Mouse (Mus musculus): ENCODE measurements around the gene Ncapd3. TPM values are rescaled to one million over a fixed set of nuclear protein-coding genes. Genes with fewer than 3 reads are reported as not detected.

The Ncapd3 gene
- total RNA-seq (2022) = 10 to 100 TPM; 13.0 to 20.1 (median 16.3) TPM

GRCm38 (mm10) chr9:27029828-27030762, at the start of gene Ncapd3, which contains the start of gene Vps26b:
TSS of gene Ncapd3 (plus strand) at chr9:27030175.
TSS of gene Vps26b (minus strand) at chr9:27030065.
- DNase-seq = peak; percentile 95

DNA sequence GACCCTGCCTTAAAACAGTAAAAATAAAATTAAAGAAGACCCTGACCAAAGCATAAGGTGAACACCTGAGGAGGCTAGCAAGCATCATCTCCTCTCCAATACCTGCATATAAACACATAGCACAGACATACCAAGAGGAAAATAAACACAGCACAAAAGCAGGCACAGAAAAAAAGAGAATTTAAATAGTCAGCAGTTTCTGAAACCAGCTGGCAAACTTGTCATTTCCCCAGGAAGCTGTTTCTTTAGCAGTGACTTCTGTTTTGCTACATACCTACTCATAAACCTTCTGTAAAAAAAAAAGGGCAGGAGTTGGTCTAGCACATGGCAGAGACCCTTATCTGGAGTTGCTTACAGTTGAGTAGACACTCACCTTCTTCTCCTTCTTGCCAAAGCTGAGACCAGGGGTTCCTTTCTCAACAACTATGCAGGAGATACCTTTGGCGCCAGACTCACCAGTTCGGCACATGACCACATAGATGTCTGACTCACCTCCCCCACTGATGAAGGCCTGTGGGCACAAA, 44.8 kb upstream of the Ncapd3 start:
- DNase-seq = no peak

- no peak for DNase-seq
Measured at GRCm38 (mm10) chr9:26985668-26986277, 44.2 kb upstream of the Ncapd3 start.

DNA sequence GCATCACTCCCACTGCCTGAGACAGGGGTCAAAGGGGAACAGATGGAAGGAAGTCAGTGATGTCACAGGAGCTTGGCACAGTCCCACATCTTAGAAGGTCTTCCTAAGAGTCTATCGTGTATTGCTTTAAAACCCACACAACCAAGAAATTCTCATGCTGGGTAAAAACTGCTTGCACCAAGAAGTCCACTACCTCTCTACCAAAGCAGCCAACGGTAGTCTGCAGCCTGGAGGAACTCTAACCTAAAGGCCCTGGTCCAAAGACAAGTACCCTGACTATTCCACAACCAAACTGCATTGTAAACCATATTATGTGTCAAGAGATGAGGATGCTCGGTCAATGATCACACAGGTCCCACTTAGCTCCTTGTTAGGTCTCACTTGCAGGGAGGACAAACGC, 39.8 kb upstream of the Ncapd3 start:
- DNase-seq = no peak

GRCm38 (mm10) chr9:26993118-26993517, 36.9 kb upstream of the Ncapd3 start:
- no peak for DNase-seq

DNA sequence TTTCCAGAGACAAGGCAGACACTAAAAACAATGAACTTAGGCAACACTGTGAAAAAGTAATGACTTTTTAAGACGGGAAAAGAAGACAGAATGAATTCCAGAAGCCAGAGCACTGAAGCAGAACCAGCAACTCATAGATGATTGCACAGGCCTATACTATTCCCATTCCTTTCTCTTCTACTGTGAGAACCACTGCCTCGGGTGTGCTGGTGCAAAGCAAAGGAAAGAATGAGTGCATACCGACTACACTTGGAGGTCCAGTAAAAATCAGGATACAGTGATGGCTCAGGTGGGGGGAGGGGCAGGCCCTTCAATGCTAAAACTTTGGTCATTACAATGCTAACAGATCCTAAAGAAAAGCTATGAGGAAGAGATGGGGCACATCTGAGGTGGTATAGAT, 36.1 kb upstream of the Ncapd3 start:
- DNase-seq = no peak

GRCm38 (mm10) chr9:26997062-26997461, 32.9 kb upstream of the Ncapd3 start:
- no peak for DNase-seq

DNA sequence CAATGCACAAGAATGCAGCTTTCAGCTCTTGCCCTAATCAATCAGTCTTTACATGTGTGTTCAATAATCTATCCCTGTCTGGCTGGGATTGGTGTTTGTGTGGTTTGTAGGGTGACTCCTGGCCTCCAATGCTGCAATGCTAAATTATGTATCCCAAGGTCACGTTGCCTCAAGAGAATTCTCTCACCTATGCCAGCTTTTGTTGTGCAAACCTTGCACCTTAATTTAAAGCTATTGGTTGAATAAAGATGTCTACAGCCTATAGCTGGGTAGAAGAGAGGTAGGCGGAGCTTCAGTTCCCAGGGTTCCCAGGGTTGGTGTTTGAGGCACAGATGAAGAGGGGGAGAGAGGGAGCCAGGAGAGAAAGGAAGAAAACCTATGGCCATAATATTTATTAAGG, 32.5 kb upstream of the Ncapd3 start:
- DNase-seq = no peak

GRCm38 (mm10) chr9:26998669-26999460, 31.1 kb upstream of the Ncapd3 start:
- no peak for DNase-seq

GRCm38 (mm10) chr9:26999461-27000395, 30.2 kb upstream of the Ncapd3 start, which contains the start of the genes Acad8 and Thyn1:
TSS of gene Acad8 (minus strand) at chr9:26999566.
TSS of gene Thyn1 (plus strand) at chr9:26999710.
- DNase-seq = peak; percentile 96

DNA sequence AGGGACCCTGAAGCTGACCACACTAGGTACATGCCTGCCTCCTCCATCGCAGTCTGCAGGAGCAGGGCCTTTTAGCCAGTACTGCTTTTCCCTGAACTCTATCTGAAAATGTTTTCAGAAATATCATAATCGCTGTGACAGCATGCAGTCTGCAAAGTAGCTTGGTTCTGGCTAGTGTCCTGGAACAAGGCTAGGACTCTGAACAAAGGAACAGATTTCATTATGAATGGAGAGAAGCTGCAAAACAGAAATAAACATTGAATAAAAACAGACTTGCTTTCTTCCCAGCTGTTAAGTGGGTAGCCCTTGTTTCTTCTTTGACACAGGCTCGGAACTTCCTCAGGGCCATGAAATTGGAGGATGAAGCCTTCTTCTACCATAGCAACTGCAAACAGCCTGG, 24.7 kb upstream of the Ncapd3 start:
- DNase-seq = no peak

DNA sequence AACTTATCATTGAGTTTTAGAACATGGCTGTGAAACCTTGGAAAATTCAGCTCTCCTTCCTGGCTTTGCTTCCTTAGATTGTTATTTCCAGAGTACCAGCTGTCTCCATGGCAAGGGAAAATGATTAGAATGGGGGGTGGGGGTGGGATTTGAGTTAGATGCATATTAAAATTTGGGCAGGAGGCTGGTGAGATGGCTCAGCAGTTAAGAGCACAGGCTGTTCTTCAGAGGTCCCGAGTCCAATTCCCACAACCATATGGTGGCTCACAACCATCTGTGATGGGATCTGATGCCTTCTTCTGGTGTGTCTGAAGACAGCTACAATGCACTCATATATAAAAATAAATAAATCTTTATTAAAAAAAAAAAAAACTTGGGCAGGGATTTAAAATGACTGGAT, 24.0 kb upstream of the Ncapd3 start:
- no peak for DNase-seq

DNA sequence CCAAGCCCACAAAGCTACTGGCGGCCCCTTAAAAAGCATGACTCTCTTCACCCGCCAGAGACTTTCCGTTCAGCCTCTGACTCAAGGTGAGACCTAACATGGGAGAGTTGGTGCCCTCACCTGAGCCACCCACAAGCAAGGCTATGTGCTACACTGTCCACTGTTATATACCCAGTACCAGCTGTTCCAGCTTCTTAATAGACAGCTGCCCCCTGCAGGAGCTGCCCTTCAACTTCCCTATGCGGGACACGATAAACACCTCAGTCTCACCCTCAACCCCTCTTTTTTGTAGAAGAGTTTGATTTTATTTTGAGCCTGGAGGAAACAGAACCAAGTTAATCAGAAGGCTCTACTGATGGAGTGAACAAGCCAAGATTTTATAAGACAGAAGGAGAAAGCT, 23.1 kb upstream of the Ncapd3 start:
- no peak for DNase-seq

- DNase-seq = no peak
Measured at GRCm38 (mm10) chr9:27009231-27009630, 20.7 kb upstream of the Ncapd3 start.

DNA sequence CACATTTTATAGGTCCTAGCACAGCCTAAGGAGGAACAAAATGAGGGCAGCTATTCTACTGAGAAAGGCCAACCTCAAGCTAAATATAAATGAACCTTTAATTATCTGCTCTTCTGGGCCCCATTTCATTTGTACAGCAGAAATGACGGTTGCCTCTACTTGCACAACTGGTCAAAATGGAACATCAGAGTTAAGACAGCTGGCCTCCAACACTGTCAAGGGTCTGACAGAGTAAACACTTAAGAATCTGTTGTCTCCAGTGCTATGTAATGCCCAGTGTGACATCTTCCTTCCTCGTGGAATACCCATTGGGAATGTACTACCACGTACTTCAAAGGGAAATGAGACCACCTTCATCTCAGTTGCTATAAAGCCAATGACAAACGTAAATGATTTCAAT, 18.4 kb upstream of the Ncapd3 start:
- DNase-seq = no peak

- no peak for DNase-seq
Measured at GRCm38 (mm10) chr9:27018961-27019360, 11.0 kb upstream of the Ncapd3 start.

DNA sequence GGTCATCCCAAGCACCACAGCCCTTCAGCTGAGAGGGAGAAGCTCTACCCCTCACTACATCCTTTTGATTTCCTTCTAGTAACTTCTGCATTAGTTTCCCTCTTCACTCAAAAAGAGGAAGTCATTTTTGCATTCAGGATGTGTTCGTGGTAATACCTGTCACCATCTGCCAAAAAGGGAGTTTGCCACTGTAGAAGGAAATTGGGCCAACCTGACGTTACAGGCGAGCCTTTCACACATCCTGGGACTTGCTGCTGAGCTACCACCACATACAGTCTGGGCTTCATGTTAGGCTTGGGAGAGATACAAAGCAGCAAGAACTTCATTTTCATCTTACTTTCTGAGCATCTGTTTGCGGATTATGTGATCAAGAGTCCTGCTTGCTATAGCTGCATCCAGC, 6.3 kb upstream of the Ncapd3 start:
- no peak for DNase-seq

DNA sequence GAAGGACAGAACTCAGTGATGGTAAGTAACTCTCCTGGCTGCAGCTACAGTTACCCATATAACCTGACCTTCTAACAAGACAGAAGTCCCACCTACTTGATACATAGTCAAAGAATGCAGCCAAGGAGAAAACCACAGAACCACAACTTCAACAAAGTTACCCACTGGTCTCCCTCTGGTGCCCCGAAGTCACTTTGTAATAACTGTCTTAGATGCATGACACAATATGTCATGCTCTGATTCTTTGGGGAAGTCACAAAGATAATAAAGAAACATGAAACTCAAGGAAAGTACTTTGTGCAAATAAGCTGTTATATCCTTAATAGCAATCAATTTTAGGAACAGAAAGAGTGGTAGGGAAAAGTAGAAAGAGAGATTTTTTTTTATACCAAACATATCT, 3.3 kb upstream of the Ncapd3 start:
- no peak for DNase-seq

GRCm38 (mm10) chr9:27029022-27029827, 750 bp upstream of the Ncapd3 start:
- DNase-seq = peak; percentile 20

DNA sequence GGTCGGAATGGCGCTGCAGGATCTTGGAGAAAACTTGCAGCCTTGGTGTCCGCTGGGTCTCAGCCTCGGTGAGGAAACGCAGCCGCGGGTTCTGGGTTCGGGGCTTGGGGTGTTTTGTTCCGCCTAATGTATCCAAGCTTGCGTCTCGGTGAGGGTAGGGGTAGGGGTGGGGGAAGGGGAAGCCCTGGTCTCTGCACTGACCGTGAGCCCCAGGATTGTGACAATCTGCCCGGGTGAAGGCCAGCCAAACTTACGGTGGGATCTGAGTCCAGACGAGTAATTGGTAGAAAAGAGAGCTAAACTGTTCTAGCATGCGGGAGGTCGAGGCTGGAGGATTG, 757 bp downstream of the Ncapd3 start:
- DNase-seq = no peak

- no peak for DNase-seq
Measured at GRCm38 (mm10) chr9:27043892-27044291, 13.9 kb downstream of the Ncapd3 start.

All from adrenal gland, adult 8-10 months (tissue).